Mouse (Mus musculus) monocyte, adult 5-6 weeks (primary cell): ENCODE results near the gene Cdh7. TPM values are rescaled to one million over a fixed set of nuclear protein-coding genes. Genes with fewer than 3 reads are reported as not detected.
"Not testable (repeated sequence)": the region's sequence is repeated elsewhere in the genome, so short reads cannot be mapped to it uniquely, and the experiment has no call there.

Experiments used
- ATAC-seq: fragments of 153-309, 156-312 bp; replicated peaks from 2 replicates; pipeline ENCODE4 v1.8.0; 2017; ENCODE audit warnings: mild to moderate bottlenecking; ENCODE audit not compliant: low TSS enrichment, insufficient number of reproducible peaks, severe bottlenecking, poor library complexity, low FRiP score
- total RNA-seq: library from RNA; stranded (forward); fragments of 200-1000, 200-491, 200-594 nt; gene quantifications from 3 replicates; pipeline ENCODE4 v1.2.3, GENCODE M21; 2017

Gene Cdh7
- total RNA-seq, 1 experiment from 2014 or later = not detected

DNA sequence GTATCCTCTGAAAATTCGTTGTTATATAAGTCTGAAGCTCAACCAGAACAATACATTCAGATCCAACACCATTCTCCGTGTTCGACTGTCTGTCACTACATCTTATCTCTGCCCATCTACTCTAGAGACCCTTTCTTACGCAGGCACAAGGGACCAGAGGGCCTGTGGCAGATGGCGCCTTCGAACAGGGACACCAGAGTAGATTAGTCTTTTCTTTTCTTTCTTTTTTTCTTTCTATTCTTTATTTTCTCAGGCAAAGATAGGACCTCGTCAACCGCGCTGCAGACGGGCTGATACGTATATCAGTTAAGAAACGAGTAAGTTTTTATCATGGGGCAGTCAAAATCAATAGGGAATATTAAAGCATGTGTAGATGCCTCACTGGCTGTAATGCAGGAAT, 189.2 kb downstream of the Cdh7 start:
- not testable (repeated sequence) for ATAC-seq
